Mouse (Mus musculus) thymus, postnatal 10 days (tissue): ENCODE measurements around the gene Pcgf3.
A peak's percentile ranks its signal among the peaks of the same experiment; 100 is the strongest.
"Not testable (repeated sequence)": the region's sequence is repeated elsewhere in the genome, so short reads cannot be mapped to it uniquely, and the experiment has no call there.

Source experiments
- DNase-seq, 2 experiments: peaks; one replicate each; pipeline ENCODE4 v3.0.0; 2021; ENCODE audit warnings: low spot score in 2 of 2

Pcgf3 gene

GRCm38 (mm10) chr5:108469617-108470016 lies 8.6 kb downstream of the Pcgf3 start:
- DNase-seq = no peak

GRCm38 (mm10) chr5:108473737-108474136 lies 12.7 kb downstream of the Pcgf3 start:
- DNase-seq = no peak

- no peak for DNase-seq
Measured at GRCm38 (mm10) chr5:108475977-108476376, 14.9 kb downstream of the Pcgf3 start.

- no peak for DNase-seq
Measured at GRCm38 (mm10) chr5:108483006-108483405, 22.0 kb downstream of the Pcgf3 start.

- DNase-seq = peak in 1 of 2 experiments; percentile 13
Measured at GRCm38 (mm10) chr5:108485239-108485638, 24.2 kb downstream of the Pcgf3 start.

GRCm38 (mm10) chr5:108486148-108486547 lies 25.1 kb downstream of the Pcgf3 start:
- not testable (repeated sequence) for DNase-seq

GRCm38 (mm10) chr5:108501573-108501972 lies 40.5 kb downstream of the Pcgf3 start:
- no peak for DNase-seq

GRCm38 (mm10) chr5:108502286-108502685 lies 41.3 kb downstream of the Pcgf3 start:
- DNase-seq = no peak

GRCm38 (mm10) chr5:108515581-108516361 lies 54.7 kb downstream of the Pcgf3 start:
- no peak for DNase-seq

- no peak for DNase-seq
Measured at GRCm38 (mm10) chr5:108516655-108517054, 55.6 kb downstream of the Pcgf3 start.

GRCm38 (mm10) chr5:108518106-108518885 lies 57.3 kb downstream of the Pcgf3 start:
- no peak for DNase-seq

- no peak for DNase-seq
Measured at GRCm38 (mm10) chr5:108518951-108519350, 57.9 kb downstream of the Pcgf3 start.

GRCm38 (mm10) chr5:108520153-108520552 lies 59.1 kb downstream of the Pcgf3 start:
- DNase-seq = no peak

- DNase-seq = no peak
Measured at GRCm38 (mm10) chr5:108521016-108521415, 60.0 kb downstream of the Pcgf3 start.

GRCm38 (mm10) chr5:108521896-108522295 lies 60.9 kb downstream of the Pcgf3 start:
- DNase-seq = no peak

- DNase-seq = no peak
Measured at GRCm38 (mm10) chr5:108522597-108522996, 61.6 kb downstream of the Pcgf3 start.

GRCm38 (mm10) chr5:108534188-108534587 lies 73.2 kb downstream of the Pcgf3 start:
- DNase-seq = no peak

- DNase-seq = no peak
Measured at GRCm38 (mm10) chr5:108543516-108544291, 82.7 kb downstream of the Pcgf3 start.

- DNase-seq = no peak
Measured at GRCm38 (mm10) chr5:108547636-108548035, 86.6 kb downstream of the Pcgf3 start.

- no peak for DNase-seq
Measured at GRCm38 (mm10) chr5:108549137-108549488, 88.1 kb downstream of the Pcgf3 start.

- peak in 1 of 2 experiments; percentile 13 for DNase-seq
Measured at GRCm38 (mm10) chr5:108549489-108550206, 88.6 kb downstream of the Pcgf3 start, which contains the start of gene Cplx1. Gene Cplx1 (minus strand): TSS chr5:108550024.
